Mouse (Mus musculus) retina, postnatal 7 days (tissue): ENCODE measurements around the gene Nkpd1.
A peak's percentile ranks its signal among the peaks of the same experiment; 100 is the strongest.

ENCODE experiments used
- DNase-seq: peaks from one replicate; pipeline ENCODE4 v3.0.0-alpha.2; 2012; ENCODE audit warnings: low read depth, low spot score

Gene Nkpd1

DNA sequence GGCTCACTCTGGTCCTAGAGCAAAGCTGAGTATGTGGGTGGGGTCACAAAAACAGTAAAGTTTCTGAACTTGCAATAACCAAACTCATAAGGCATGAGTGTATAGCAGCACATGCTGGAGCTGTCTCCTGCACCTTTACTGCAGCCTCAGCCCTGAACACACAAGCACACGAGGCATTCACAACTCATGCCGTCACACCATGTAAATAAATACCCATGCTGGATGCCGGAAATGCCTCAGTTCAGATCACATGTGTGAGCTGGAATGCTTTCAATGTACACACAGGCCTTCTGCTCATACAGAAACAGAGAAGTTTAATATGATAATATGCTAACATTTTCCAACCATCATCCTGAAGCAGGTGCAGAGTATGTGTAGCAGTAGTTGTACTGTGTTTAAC is 28.4 kb downstream of the Nkpd1 start:
- no peak for DNase-seq

DNA sequence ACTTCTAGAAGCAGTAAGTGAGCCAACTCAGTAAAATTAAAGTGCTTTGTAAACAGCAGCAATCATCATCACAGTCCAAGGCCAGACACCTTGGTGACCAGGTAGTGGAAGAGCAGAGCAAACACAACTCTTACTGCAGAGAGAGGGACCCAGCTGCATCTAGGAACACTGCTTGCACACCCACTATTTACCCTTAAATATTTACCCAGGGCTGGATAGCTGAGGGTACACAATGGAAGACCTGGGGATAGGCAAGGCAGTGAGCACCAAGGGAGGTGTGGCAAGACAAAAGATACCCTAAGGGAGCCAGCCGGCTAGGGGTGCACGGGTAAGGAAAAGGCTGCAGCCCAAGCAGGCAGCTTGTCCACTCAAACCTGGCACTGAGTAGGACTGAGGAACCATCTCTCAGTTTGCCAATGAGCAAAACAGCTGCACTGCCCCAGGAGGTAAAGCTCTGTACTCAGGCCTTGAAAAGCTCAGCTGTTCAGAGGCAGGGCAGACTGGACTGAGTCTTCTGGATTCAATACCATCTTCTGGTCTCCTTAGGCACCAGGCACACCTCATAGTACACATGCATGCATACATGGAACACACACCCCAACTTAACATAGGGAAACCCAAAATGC is 29.8 kb downstream of the Nkpd1 start:
- no peak for DNase-seq

DNA sequence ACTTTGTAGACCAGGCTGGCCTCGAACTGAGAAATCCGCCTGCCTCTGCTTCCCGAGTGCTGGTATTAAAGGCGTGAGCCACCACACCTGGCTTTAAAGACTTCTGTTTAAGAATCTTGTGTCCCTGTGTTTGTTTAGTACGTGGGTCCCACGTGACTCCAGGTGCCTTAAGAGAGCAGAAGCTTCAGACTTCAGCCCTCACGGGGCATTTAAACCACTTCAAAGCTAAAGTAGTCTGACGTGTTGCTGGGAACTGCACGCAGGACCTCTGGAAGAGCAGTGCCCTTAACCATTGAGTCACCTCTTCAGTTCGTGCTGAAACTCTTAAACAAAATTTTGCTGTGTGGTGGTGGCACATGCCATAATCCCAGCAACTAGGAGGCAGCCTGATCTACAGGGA is 31.8 kb downstream of the Nkpd1 start:
- no peak for DNase-seq

- no peak for DNase-seq
These were observed 34.0 kb downstream of the Nkpd1 start for GRCm38 (mm10) chr7:19551634-19552033.

DNA sequence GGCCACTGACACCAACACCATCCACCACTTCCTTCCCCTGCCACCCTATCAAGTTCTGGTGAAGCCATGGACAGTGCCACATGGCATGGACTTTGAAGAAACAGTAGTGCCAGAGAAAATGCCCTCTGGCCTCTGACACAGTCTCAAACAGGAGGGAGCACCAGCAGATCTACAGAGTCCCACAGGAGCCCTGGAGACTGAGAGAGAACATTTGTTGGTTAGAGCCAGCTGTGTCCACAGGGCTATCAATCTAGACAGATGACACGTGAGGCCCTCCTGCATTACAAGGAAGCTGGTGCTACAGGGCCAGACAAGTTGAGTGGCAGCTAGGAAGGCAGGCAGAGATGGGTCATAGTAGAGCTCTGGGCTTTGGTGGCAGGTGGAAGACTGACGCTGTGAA is 34.8 kb downstream of the Nkpd1 start:
- DNase-seq = no peak

- no peak for DNase-seq
These were observed 36.5 kb downstream of the Nkpd1 start for GRCm38 (mm10) chr7:19554168-19554567.

DNA sequence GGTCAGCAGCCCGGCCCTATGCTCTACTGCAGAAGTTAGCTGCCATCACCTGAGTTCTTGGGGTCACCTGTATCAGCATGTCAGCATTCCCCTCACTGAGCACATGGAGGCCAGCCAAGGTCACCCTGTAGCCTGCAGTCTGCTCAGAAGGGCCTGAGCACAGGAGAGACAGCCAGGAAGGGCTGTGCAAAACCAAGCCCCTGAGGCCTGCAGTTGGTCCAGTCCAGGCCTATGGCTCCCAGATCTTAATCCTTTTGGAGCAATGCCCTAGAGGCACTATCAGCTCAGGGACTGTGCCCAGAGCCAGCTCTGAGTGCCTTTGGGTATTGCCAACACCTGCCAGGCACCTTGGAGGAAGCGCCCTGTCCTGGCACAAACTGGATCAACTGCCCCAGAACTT is 39.4 kb downstream of the Nkpd1 start:
- no peak for DNase-seq

DNA sequence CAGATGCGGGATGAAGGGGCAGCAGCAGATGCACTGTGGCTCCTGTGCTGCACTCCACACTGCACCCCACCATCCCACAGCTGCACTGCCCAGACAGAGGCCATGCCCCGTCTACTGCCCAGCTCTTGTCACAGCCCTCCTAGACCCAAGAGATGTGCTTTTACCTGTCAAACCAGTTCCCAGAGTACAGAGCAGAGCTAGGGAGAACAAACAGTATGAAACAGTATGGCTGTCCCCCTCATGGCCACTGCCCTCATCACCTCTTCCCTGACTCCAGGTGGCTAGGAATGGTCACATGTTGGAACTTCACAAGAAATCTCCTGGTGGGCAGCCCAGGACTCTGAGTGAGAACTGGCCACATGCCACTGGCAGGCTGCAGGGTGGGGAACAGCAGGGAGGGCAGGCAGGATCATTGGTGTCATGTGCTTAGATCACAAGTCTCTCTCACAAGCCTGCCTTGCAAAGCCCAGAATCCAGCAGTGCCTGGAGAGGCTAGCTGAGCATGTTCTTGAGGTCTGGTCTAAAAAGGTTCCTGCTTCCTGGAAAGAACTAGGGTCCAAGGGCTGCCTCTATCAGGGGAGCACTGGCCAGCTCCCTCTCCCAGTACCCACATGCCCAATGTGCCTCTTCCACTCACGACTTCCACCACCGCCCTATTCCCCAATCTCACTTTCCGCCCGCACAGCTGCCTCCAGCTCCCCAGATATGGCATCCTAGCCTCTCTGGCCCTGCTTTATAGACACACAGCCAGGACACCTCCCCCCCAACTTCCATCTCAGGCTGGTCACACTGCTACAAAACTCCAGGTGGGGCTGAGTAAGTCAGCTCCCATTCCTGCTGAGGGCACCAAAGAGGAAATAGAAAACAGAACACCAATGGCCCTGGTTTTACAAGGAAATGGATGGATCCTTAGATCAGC is 40.6 kb downstream of the Nkpd1 start:
- DNase-seq = no peak

DNA sequence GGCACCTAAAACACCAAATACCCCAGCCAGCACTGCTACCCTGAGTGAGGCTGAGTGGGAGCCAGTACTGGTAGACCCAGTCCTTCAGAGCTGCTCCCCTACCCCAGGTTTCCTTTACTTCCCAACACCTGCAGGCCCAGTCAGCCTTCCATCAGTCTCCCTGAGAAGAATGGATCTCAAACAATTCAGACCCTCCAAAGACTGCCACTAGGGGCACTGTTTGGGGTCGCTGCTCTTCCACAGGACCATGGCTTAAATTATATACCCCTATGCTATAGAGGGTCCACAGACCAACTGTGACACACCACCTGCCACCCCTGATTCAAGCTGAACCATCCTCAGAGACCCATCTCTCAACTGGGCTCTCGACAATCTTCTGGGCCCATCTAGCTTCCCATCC is 41.3 kb downstream of the Nkpd1 start:
- no peak for DNase-seq

- no peak for DNase-seq
These were observed 43.0 kb downstream of the Nkpd1 start for GRCm38 (mm10) chr7:19560491-19561260.

DNA sequence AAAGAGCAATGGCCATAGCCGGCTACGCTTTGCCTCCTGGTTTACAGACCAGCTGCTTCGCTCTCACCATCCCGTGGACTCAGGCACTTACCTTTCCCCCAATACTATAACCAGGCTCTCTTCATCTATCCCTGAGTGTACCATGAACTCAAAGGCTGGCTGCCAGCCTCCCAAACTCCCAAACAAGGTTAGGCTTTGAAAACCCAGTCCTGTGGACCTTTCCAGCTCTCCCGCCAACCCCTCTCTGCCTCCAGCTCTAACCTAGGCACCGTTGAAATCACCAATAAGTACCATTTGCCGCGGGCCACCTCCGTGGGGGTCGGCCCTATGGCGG is 43.8 kb downstream of the Nkpd1 start:
- no peak for DNase-seq

- DNase-seq = peak; percentile 96
These were observed 44.4 kb downstream of the Nkpd1 start for GRCm38 (mm10) chr7:19561765-19562642.

GRCm38 (mm10) chr7:19562643-19563410 is 45.2 kb downstream of the Nkpd1 start, which contains the start of gene Ppp1r37:
Gene Ppp1r37, minus strand, starts transcription at chr7:19563076.
- peak; percentile 41 for DNase-seq

DNA sequence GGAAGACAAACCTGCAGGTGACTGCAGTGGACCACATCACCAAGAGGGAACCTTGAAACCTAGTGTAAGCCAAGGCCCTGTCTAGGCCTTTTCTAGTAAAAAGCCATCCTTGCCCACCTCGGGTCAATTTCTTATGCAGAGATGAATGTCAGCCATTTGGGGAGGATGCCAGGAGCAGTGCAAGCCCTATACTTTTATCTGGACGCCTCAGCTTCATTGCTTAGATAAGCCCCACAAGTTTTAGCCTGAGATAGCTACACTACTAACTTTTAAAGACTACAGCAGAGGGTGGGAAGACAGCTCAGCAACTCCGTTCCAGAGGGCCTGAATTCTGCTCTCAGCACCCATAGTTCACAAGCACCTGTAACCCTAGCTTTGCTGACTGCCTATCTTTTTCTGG is 46.2 kb downstream of the Nkpd1 start:
- DNase-seq = no peak

DNA sequence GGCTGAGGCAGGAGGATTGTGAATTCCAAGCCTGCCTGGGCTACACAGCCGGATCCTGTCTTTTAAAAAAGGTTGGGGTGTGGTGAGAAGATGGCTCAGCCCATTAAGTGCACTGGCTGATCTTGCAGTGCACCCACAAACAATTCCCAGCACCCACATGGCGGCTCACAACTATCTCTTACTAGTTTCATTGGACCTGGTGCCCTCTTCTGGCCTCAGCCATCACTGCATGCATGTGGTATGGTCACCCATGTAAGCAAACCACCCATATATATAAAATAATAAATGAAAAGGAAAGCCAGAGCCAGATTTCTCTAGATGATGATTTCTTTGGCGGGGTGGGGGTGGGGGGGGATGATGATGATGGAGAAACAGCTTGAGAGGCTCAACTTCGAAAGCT is 46.8 kb downstream of the Nkpd1 start:
- DNase-seq = no peak

DNA sequence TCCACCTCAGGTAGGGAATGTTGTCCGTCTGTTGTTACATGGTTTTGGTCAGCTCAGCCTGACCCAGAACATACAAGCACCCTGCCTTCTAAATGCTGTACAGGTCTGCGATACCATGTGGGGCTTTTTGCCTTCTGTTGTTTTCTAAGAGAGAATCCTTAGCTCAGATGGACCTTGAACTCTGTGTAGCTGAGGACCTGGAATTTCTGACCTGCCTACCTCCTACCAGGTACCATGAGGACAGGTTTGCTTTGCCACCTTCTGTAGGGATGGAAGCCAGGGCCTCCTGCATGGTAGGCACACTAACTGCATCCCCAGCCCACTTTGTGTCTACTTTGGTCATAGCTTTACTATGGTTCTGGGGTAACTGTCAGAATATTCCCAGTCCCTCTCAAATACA is 48.2 kb downstream of the Nkpd1 start:
- DNase-seq = no peak

- DNase-seq = no peak
These were observed 49.8 kb downstream of the Nkpd1 start for GRCm38 (mm10) chr7:19567426-19567825.

DNA sequence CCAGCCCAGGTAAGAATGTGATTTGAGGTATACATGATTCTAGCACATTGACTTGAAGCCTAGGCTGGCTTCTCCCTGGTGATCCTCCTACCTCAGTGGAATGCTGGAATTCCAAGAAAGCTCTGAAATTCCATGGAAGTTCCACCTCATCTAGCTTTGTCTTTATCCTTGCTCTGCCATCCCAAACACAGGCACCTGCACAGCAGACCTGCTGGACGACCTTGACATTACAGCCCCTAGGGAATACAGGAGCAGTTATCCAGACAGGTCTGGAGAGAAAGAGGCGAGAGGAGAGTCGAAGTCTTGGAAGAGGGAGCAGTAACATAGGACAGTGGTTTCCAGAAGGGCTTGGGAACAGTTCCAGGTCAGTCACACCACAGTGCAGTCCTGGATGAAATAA is 52.0 kb downstream of the Nkpd1 start:
- no peak for DNase-seq

DNA sequence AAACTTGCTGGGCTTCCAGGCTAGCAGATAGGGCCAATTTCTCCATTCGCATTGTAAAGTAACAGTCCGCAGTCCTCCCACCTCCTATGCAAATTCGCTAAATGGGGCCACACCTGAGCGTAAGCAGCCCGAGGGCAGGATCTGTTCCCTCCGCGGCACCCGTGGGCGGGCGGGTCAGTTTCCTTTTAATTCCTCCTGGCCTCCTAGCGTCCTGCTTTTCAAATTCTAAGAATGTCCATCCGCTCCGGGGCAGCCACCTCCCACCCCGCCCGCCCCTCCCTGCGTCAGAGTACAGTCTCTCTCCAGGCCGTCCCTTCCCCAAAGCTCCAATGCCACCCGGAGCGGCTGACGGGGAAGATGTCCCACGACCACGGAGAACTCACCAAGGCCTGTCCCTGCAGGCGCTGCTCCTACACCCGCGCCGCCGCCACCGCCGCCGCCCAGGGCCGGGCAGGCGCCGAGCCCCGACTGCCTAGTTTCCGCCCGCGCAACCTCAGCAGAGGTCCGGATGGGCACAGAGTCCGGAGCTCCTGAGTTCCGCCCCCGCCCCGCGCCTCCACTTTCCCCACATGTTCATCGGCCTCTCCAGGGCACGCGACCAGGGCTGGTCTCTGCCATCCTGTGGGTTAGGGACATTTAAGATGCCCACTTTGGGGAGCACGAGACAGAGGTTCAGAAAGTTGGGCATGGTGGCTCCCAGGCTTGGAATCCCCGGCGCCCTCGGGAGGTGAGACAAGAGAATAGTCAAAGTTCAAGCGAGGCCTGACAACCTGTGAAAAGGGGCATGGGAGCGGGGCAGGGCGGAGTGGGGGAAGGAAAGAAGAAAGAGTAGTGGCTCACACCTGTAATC is 55.5 kb downstream of the Nkpd1 start:
- peak; percentile 71 for DNase-seq

DNA sequence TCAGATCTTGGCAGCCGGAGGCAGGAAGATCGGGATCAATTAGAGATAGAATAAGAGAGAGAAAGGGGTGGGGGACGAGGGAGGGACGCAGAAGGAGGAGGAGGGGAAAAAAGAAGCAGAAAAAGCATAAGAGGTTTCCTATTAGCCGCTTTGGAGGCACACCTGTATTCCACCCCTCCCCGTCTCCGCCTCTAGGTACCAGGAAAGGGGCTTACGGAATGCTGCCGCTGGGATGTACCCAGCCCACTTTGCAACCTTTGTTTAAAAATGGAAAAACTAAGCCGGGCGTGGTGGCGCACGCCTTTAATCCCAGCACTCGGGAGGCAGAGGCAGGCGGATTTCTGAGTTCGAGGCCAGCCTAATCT is 56.1 kb downstream of the Nkpd1 start:
- no peak for DNase-seq
